Mouse (Mus musculus) cerebellum, adult 2 months (tissue): ENCODE data around the gene Stpg3. TPM values are rescaled to one million over a fixed set of nuclear protein-coding genes. Genes with fewer than 3 reads are reported as not detected.

Experiments used
- DNase-seq, 2 experiments: peaks; one replicate each; pipeline ENCODE4 v3.0.0; 2021
- H3K27ac ChIP-seq: fragments of 200-500 bp; 2 replicates; pipeline ENCODE4 v1.5.1; 2012; ENCODE audit warnings: low read length, control low read depth, inconsistent platforms; ENCODE audit not compliant: insufficient read depth
- H3K27me3 ChIP-seq: fragments of 200-500 bp; 2 replicates; pipeline ENCODE4 v1.6.1; 2012; ENCODE audit warnings: inconsistent platforms, mild to moderate bottlenecking, low read length, moderate library complexity; ENCODE audit not compliant: control insufficient read depth, insufficient read depth
- H3K4me1 ChIP-seq: fragments of 200-500 bp; 2 replicates; pipeline ENCODE4 v1.6.1; 2011; ENCODE audit warnings: low read length; ENCODE audit not compliant: control insufficient read depth, insufficient read depth
- H3K4me3 ChIP-seq: fragments of 200-500 bp; replicated peaks from 2 replicates; pipeline ENCODE3; 2011; ENCODE audit warnings: mild to moderate bottlenecking, low read depth, low read length, control low read depth; ENCODE audit not compliant: insufficient read depth
- CTCF ChIP-seq: fragments of 200-500 bp; IDR thresholded peaks from 2 replicates; pipeline ENCODE4 v1.5.1; 2011; ENCODE audit warnings: low read depth, mild to moderate bottlenecking, control low read depth, low read length, moderate library complexity, borderline replicate concordance; ENCODE audit not compliant: insufficient read depth
- POLR2A ChIP-seq: fragments of 200-500 bp; IDR thresholded peaks from 2 replicates; pipeline ENCODE4 v1.6.1; 2011; ENCODE audit warnings: low read length, control low read depth, borderline replicate concordance; ENCODE audit not compliant: insufficient read depth
- WGBS: fragments of 180-500 bp; shearing (Covaris S2); methylation state at CpG from one replicate; pipeline ENCODE4 v1.1.7; 2018; 5-methylcytosine and 5-hydroxymethylcytosine counted together
- polyA plus RNA-seq: library from polyadenylated mRNA; depleted of rRNA; stranded (reverse); fragments of >200 nt; gene quantifications from 2 replicates; pipeline ENCODE4 v1.2.3, GENCODE M21; 2012

The Stpg3 gene
- polyA plus RNA-seq, 1 experiment: not detected

DNA sequence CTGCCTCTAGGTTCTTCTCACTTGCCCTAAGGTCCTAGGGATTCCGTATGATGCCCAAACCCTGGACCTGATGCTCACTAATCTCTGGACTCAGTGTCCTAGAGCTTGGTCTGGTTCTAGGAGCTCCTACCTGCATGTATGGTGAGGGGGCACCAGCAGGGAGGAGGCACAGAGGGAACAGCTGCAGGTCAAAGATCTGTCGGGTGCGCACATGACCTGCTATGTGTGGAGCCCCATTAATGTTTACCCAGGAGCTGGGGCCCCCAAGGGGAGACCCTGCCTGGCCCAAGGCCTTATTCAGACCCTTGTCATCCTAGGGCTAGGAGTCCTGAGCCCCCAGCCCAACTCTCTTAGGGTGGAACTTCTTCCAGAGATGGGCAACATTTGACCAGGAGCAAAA is 19.6 kb upstream of the Stpg3 start, which contains the start of gene Slc34a3:
Slc34a3 (minus strand) TSS at position 315 of the 400 bp plus-strand sequence.
- no peak for DNase-seq
- Histone ChIP-seq H3K27me3 (no peaks in the 10 kb centered on the region), H3K27ac (no peak within 1 kb of the TSS), H3K4me1 (peaks cover under 1% of the 10 kb centered on the region; the same call in 1 of the 2 replicates), H3K4me3 (no peak within 1 kb of the TSS)
- WGBS: 82% methylated on average over 3 of the region's 3 CpGs
- TF ChIP-seq POLR2A: no peak
- TF ChIP-seq CTCF: no peak

DNA sequence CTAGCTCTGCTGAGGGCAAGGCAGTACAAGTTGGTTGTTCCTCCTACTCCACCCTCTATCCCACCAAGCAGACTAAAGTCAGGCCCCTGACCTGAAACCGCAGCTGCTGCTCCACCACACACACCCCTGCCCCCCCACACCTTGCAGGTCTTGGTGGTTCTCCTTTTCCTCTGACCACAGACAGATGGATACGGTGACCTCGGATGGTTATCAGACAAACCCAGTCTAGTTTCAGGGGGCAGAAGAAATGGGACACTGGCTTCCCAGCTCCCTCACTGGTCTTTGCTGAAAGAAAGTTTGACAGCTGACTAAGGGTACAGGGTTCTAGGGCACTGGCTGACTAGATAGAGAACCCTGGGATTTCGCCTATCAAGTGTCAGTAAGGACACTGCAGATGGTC is 19.0 kb upstream of the Stpg3 start:
- no peak overlapping the region for H3K4me3 ChIP-seq
- peaks cover 4% of the 10 kb centered on the region; the same call in 1 of the 2 replicates for H3K4me1 ChIP-seq
- no peaks in the 10 kb centered on the region for H3K27me3 ChIP-seq
- DNase-seq: no peak
- WGBS: 79% methylated on average over 4 of the region's 4 CpGs
- H3K27ac ChIP-seq: no peak overlapping the region
- TF ChIP-seq POLR2A: no peak
- TF ChIP-seq CTCF: no peak

DNA sequence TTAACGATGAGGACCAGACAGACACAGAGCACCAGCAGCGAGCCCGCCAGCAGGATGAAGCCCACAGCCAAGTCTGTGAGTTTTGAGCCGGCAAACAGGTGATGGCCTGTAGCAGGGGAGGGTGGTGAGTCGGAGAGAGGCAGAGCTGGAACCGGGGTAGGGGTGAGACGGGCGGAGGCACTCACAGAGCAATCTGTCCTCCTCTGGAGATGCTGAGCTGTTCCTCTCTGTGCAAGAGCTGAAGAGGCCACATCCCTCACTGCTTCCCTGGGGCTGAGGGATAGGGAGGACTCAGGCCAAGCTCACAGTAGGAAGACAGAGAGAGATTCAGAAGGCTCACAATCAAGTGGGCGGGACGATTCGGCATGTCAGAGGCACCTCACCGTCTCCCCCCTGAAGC is 16.6 kb upstream of the Stpg3 start:
- no peak for DNase-seq
- Histone ChIP-seq H3K27me3 (no peaks in the 10 kb centered on the region), H3K4me1 (peaks cover 4% of the 10 kb centered on the region; the same call in 1 of the 2 replicates), H3K4me3 (no peak overlapping the region), H3K27ac (no peak overlapping the region)
- WGBS: 40% methylated on average over 12 of the region's 12 CpGs
- TF ChIP-seq POLR2A (no peak), CTCF (no peak)

DNA sequence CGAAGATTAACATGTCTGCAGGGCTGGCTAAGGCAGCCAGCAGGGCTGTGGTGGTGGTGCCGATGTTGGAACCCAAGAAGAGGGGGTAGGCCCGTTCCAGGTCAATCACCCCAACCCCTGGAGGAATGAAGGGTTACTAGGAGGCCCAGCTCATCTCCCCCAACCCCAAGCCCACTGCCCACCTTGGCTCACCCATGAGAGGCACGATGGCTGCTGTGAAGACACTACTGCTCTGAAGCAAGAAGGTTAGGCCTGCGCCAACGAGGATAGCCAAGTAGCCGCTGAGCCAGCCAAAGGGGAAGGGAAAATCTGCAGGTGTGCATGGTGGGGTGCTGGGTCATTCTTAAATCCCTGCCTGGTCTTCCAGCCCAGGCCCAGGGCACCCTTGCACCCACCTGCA is 16.1 kb upstream of the Stpg3 start:
- WGBS: 74% methylated on average over 7 of the region's 7 CpGs
- no peak for TF ChIP-seq POLR2A
- TF ChIP-seq CTCF: no peak
- no peak for DNase-seq
- peaks cover 4% of the 10 kb centered on the region; the same call in 1 of the 2 replicates for H3K4me1 ChIP-seq
- no peak overlapping the region for H3K4me3 ChIP-seq
- no peaks in the 10 kb centered on the region for H3K27me3 ChIP-seq
- H3K27ac ChIP-seq: no peak overlapping the region

DNA sequence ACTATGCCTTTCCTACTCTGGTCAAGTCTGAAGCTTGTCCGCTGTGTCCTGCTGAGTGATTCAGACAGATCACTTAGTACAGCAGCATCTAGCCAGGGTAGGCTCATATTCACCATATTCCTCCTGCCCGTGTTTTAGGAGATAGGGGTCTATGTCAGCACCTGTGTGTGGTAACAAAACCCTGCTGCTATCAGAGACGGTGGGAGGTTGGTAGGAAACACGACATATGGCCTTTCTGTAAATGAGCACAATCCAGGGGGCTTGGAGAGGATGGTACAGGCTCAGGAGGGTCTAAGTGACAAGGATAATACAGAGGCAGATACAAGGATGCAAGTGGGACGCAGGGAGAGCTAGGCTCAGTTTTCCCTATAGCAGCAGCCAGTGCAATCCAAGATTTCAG is 15.1 kb upstream of the Stpg3 start:
- H3K4me1 ChIP-seq: peaks cover 4% of the 10 kb centered on the region; the same call in 1 of the 2 replicates
- no peaks in the 10 kb centered on the region for H3K27me3 ChIP-seq
- no peak overlapping the region for H3K4me3 ChIP-seq
- no peak for DNase-seq
- H3K27ac ChIP-seq: no peak overlapping the region
- 87% methylated on average over 5 of the region's 5 CpGs for WGBS
- no peak for TF ChIP-seq POLR2A
- no peak for TF ChIP-seq CTCF

DNA sequence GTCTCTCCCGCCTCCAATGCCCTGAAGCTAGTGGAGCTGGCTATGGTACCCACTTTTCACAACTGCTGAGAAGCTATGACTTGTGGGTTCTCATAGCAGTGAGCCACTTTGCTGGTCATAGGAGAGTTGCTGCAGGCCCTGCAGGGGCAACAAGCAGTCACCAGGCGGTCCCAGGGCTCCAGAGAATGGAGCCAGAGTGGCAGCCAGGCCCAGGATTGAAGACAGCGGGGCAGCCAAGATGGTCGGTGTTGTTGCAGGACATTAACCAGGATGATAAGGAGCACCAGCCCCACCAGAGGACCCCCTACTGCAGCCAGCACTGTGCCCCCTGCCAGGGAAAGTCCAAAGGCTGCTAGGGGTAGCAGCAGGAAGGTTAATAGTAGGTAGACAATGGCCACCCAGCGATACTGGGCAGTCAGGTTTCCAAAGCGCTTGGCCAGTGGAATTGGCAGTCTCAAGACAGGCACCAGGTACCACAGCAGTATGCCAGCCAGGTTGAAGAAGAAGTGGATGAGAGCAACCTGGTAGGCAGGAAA is 14.6 kb upstream of the Stpg3 start:
- TF ChIP-seq POLR2A (no peak), CTCF (no peak)
- Histone ChIP-seq H3K27ac (peak overlapping the region; percentile 38), H3K4me1 (peaks cover 4% of the 10 kb centered on the region; the same call in 1 of the 2 replicates), H3K4me3 (no peak overlapping the region), H3K27me3 (no peaks in the 10 kb centered on the region)
- WGBS: 67% methylated on average over 6 of the region's 6 CpGs
- no peak for DNase-seq

DNA sequence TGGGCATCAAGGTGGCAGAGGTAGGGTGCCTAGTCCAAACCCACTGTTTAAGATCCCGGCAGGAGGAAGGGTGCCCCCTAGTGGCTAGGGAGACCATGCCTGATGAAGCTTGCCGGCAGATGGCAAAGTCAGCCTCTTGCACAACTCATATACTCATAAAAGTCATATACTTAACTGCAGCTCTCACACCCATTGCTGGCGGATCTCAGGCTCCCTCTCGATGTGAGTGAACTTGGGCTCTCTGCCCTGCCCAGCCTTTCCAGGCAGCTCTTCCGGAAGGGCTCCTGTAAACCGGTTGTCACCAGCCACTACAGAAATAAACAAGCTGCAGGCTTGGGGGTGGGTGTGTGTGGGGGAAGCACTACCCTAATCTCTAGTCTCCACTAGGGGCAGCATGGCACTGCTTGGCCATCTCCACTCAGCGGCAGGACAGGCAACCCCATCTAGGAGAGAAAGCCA is 14.0 kb upstream of the Stpg3 start:
- H3K27ac ChIP-seq: peak overlapping the region; percentile 69
- peaks cover 4% of the 10 kb centered on the region; the same call in 1 of the 2 replicates for H3K4me1 ChIP-seq
- H3K4me3 ChIP-seq: peak overlapping the region; percentile 37
- DNase-seq: peak; percentile 85 to 90
- under 1% methylated on average over 7 of the region's 7 CpGs for whole genome bisulfite sequencing
- no peaks in the 10 kb centered on the region for H3K27me3 ChIP-seq
- TF ChIP-seq CTCF (peak; percentile 85), POLR2A (no peak)

DNA sequence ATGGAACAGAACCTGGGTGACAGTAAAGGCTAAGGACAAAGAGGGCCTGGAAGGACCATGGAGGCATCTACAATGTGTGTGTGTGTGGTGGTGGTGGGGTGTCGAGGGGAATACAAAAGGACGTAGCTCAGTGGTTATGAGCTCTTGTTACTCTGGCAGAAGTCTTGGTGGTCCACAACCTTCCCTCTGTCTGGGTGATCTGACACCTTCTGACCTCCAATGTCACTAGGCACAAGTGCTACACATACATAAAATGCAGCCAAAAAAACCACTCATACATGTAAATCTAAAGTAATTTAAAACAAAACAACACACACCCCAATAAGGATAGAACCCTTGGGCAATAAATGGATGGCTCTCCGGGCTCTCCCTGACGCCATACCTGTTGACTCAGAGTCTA is 13.0 kb upstream of the Stpg3 start:
- no peak overlapping the region for H3K4me3 ChIP-seq
- 87% methylated on average over 4 of the region's 4 CpGs for WGBS
- no peaks in the 10 kb centered on the region for H3K27me3 ChIP-seq
- DNase-seq: no peak
- peak overlapping the region; percentile 43; the same call in 1 of the 2 replicates for H3K27ac ChIP-seq
- peaks cover 4% of the 10 kb centered on the region; the same call in 1 of the 2 replicates for H3K4me1 ChIP-seq
- TF ChIP-seq POLR2A (no peak), CTCF (no peak)
